Mouse (Mus musculus): Measurements from ENCODE around the gene Mroh3. TPM values are rescaled to one million over a fixed set of nuclear protein-coding genes. Genes with fewer than 3 reads are reported as not detected.

Gene Mroh3
- polyA plus RNA-seq, 1 experiment from 2014 or later = not detected

DNA sequence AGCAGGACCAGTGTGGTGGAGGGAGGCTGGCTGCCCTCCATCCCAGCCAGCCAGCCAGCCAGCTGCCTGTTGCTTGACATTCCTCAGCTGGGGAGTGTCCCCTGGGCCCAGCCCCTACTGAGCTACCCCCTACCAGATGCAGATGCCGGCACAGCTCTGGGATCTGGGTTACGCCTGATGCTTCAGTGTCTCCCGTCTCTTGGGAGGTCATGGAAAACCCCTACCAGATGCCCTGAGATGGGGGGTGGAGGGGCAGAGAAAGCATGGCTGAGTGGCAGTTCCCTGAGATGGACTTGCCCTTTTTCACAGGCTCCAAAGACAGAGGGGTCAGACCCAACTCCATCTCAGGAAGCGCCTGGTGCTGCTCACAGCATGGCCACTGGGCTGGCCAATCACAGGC, 76.1 kb downstream of the Mroh3 start:
- no peaks in the 10 kb centered on the region for H3K36me3 ChIP-seq
- no peak overlapping the region for H3K4me2 ChIP-seq (replicated peaks)
- peaks cover 98% of the 10 kb centered on the region for H3K4me1 ChIP-seq
- peak; percentile 40 for ATAC-seq (ENCODE audit: insufficient number of reproducible peaks, low FRiP score, low TSS enrichment, low read depth)
- H3K27ac ChIP-seq (replicated peaks) = peak overlapping the region; percentile 61
- 41% methylated on average over 4 of the region's 4 CpGs for WGBS
- H3K4me3 ChIP-seq (replicated peaks) = no peak overlapping the region
- no peak overlapping the region for H3K9ac ChIP-seq
- H3K9me3 ChIP-seq (replicated peaks) = no peaks in the 10 kb centered on the region
- H3K27me3 ChIP-seq = no peaks in the 10 kb centered on the region

DNA sequence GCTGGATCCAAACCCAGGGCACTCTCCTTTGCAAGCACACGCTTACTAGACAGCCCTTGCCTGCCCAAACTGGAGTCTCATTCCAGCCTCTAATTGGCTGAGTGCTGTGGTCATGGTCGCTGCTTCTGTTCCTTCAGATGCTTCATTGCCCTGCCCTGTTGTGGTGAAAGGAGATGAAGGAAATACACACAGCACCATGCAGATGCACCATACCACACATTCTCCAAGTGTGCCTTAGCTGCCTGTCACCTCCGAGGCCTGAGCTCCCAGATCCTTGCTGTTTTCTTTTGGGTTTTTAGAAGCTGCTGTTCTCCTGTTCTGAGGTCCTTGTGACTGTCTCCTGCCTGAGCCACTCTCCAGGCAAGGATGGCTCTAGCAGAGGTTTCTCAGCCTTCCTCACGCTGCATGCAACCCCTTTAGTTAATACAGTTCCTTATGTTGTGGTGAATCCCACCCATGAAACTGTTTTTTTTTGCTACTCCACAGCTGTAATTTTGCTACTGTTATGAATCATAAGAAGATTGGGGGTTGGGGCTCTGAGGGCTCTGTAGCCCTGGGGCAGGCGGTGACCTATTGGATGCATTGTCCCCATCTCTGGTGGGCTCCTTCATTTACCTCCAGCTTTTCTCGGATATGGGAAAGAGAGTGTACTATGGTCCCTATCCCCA, 76.7 kb downstream of the Mroh3 start:
- Histone ChIP-seq H3K27ac (replicated peaks) (peak overlapping the region; percentile 61; the same call in 1 of the 2 replicates), H3K4me2 (replicated peaks) (no peak overlapping the region), H3K9me3 (replicated peaks) (no peaks in the 10 kb centered on the region), H3K4me3 (replicated peaks) (no peak overlapping the region), H3K4me1 (peaks cover 96% of the 10 kb centered on the region), H3K27me3 (no peaks in the 10 kb centered on the region), H3K36me3 (no peaks in the 10 kb centered on the region), H3K9ac (no peak overlapping the region)
- ATAC-seq (ENCODE audit: insufficient number of reproducible peaks, low FRiP score, low TSS enrichment, low read depth) = no peak
- 53% methylated on average over 6 of the region's 6 CpGs for WGBS

DNA sequence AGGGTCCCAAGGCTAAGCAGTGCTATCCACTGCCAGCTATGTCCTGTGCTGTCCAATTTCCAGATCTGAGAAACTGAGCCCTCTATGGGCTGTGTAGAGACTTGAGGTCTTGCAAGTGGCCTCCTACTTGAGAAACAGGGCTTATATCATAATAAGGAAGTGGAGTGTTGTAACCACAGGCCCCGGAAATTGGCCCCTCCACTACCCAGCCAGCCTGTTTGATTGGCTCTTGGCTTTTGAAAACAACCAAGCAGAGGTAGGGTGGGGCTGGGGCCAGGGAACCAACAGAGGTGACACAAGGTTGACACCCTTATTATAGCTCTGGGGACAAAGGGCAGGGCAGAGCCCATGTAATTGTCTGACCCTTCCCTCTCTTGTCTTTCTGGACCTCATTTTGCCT, 77.6 kb downstream of the Mroh3 start:
- WGBS = 29% methylated on average over 1 of the region's 1 CpGs
- H3K9ac ChIP-seq = no peak overlapping the region

DNA sequence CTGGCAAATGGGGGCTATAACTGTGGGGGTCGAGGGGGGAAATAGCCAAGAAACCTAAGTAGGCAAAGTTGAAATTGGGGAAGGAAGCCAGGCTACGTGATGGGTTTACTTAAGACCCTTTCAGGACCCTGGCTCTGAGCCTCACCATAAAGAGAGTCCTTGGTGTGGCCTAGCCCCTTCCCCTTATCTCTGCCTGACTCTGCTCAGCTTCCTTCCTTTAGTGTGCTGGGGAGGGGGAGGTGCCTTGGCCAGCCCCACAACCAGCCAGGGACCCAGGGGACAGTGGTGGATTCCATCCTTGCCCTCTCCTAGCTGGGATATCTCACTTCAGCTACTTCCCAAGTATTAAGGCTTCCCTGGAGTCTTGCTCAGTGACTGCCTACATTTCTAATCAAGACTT, 78.1 kb downstream of the Mroh3 start:
- Histone ChIP-seq H3K27ac (replicated peaks) (no peak overlapping the region), H3K4me3 (replicated peaks) (no peak overlapping the region), H3K4me1 (peaks cover 88% of the 10 kb centered on the region), H3K27me3 (no peaks in the 10 kb centered on the region), H3K9me3 (replicated peaks) (no peaks in the 10 kb centered on the region), H3K4me2 (replicated peaks) (no peak overlapping the region), H3K9ac (no peak overlapping the region), H3K36me3 (no peaks in the 10 kb centered on the region)
- WGBS = 79% methylated on average over 2 of the region's 2 CpGs
- no peak for ATAC-seq (ENCODE audit: insufficient number of reproducible peaks, low FRiP score, low TSS enrichment, low read depth)

More for the DNA sequence above, 77.6 kb downstream of the Mroh3 start:
- H3K27ac ChIP-seq (replicated peaks) = no peak overlapping the region
- ATAC-seq (ENCODE audit: insufficient number of reproducible peaks, low FRiP score, low TSS enrichment, low read depth) = no peak
- H3K4me2 ChIP-seq (replicated peaks) = no peak overlapping the region
- no peaks in the 10 kb centered on the region for H3K36me3 ChIP-seq
- no peaks in the 10 kb centered on the region for H3K9me3 ChIP-seq (replicated peaks)
- H3K4me1 ChIP-seq = peaks cover 92% of the 10 kb centered on the region
- no peak overlapping the region for H3K4me3 ChIP-seq (replicated peaks)
- H3K27me3 ChIP-seq = no peaks in the 10 kb centered on the region

DNA sequence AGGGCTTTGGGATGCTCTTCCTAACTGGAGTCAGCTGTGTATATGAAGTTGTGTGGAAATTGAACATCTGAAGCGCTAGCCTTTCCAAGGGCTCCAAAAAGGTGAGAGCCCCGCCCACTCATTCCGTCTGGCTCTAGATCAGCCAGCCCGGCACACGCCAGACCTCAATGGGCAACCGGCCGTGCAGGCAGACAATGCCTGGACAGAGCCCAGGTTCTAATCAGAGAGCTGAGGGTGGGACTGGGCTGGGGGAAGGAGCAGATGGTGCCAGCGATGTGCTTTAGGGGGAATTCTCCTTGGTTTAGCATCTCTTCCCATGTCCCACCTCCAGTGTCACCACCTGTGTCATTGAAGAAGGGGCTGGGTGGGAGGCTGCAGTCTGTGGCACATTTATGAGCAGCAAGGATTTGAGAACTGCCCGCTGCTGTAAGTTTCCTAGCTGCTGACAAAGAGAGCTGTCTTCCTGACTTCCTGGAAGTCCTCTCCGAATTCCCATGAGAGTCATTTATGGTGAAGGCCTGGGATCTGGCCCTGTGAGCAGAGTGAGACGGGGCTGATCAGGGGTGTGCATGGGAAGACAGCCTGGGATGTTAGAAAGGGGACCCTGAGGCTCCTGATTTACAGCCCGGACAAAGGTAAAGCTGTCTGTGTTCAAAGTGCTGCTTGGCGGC, 78.9 kb downstream of the Mroh3 start:
- H3K27me3 ChIP-seq = no peaks in the 10 kb centered on the region
- 52% methylated on average over 13 of the region's 13 CpGs for WGBS
- no peaks in the 10 kb centered on the region for H3K36me3 ChIP-seq
- no peak overlapping the region for H3K27ac ChIP-seq (replicated peaks)
- H3K4me3 ChIP-seq (replicated peaks) = no peak overlapping the region
- no peak overlapping the region for H3K4me2 ChIP-seq (replicated peaks)
- ATAC-seq (ENCODE audit: insufficient number of reproducible peaks, low FRiP score, low TSS enrichment, low read depth) = no peak
- no peak overlapping the region for H3K9ac ChIP-seq
- no peaks in the 10 kb centered on the region for H3K9me3 ChIP-seq (replicated peaks)
- peaks cover 88% of the 10 kb centered on the region for H3K4me1 ChIP-seq

DNA sequence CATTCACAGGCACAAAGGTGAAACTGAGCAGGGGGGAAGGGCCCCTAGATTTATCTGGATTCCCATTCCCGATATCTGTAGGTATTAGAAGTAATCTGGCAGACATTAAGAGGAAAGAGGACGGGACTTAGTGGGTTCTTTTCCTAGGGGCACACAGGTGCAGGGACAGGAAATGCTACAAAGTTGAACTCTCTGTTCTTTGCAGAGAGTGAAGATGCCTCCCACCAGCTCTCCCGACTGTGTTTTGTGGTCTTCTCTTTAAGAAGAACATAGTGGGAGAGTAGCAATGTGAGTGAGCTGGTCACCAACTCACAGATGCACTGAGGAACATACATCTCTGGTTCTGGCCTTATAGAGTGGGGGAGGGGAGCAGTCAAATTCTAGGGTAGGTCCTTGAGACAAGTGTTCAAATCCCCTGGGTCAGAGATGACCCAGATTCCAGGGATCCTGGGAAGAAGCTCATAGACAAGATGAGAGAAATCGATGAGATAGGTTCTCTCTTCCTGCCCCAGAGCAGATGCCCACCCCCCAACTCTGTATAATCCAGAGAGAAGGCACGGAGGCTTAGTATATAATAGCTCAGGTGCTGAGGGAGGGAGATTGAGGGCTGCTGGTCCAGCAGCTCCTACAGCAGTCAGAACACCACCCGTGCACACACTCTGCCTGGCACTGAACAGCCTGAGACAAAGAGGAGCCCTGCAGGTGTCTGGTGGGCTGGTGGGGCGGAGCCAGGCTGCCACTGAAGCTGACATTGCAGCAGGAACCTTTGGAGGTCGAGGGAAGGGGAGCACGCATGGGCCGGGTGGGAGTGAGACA, 80.0 kb downstream of the Mroh3 start:
- whole genome bisulfite sequencing = 40% methylated on average over 10 of the region's 10 CpGs
- Histone ChIP-seq H3K27me3 (no peaks in the 10 kb centered on the region), H3K9me3 (replicated peaks) (no peaks in the 10 kb centered on the region), H3K4me1 (peaks cover 77% of the 10 kb centered on the region), H3K4me3 (replicated peaks) (peak overlapping the region; percentile 69), H3K27ac (replicated peaks) (no peak overlapping the region), H3K9ac (no peak overlapping the region), H3K36me3 (no peaks in the 10 kb centered on the region), H3K4me2 (replicated peaks) (peak overlapping the region; percentile 97)
- ATAC-seq (ENCODE audit: insufficient number of reproducible peaks, low FRiP score, low TSS enrichment, low read depth) = no peak

Other genes with a start within 250 kb of the Mroh3 start
- gene Igfn1, start 206.5 kb downstream of the Mroh3 start, polyA plus RNA-seq (2015; fragmentation: Nextera tagmentation; extraction: Ambion mirVana) = 0.09 and 0.12 TPM in 2 replicates
- 172 and 176 TPM in 2 replicates for gene Tmem9, start 204.7 kb downstream of the Mroh3 start, polyA plus RNA-seq (2015; fragmentation: Nextera tagmentation; extraction: Ambion mirVana)
- gene Ascl5, start 162.0 kb downstream of the Mroh3 start, polyA plus RNA-seq (2015; fragmentation: Nextera tagmentation; extraction: Ambion mirVana) = 1.3 and 3.0 TPM in 2 replicates
- 5.2 and 7.8 TPM in 2 replicates for gene Cacna1s, start 160.1 kb downstream of the Mroh3 start, polyA plus RNA-seq (2015; fragmentation: Nextera tagmentation; extraction: Ambion mirVana)
- gene Kif21b, start 81.4 kb downstream of the Mroh3 start, polyA plus RNA-seq (2015; fragmentation: Nextera tagmentation; extraction: Ambion mirVana) = 2.8 TPM in 2 replicates
- gene Inava, start 21.4 kb upstream of the Mroh3 start, polyA plus RNA-seq (2015; fragmentation: Nextera tagmentation; extraction: Ambion mirVana) = 16.6 and 19.4 TPM in 2 replicates
- not detected in 2 replicates for gene Gpr25, start 48.0 kb upstream of the Mroh3 start, polyA plus RNA-seq (2015; fragmentation: Nextera tagmentation; extraction: Ambion mirVana)
- gene Camsap2, start 133.3 kb upstream of the Mroh3 start, polyA plus RNA-seq (2015; fragmentation: Nextera tagmentation; extraction: Ambion mirVana) = 11.2 and 12.4 TPM in 2 replicates
- 19.7 and 20.3 TPM in 2 replicates for gene Ddx59, start 202.4 kb upstream of the Mroh3 start, polyA plus RNA-seq (2015; fragmentation: Nextera tagmentation; extraction: Ambion mirVana)

Measured in embryonic facial prominence, embryonic 15.5 days (tissue).